Mouse (Mus musculus) bone marrow, adult 2 months (tissue): Measurements from ENCODE around the gene Themis2. TPM values are rescaled to one million over a fixed set of nuclear protein-coding genes. Genes with fewer than 3 reads are reported as not detected.
"Not testable (repeated sequence)": the region's sequence is repeated elsewhere in the genome, so short reads cannot be mapped to it uniquely, and the experiment has no call there.

Experiments
- H3K27ac ChIP-seq: fragments of 200-500 bp; 2 replicates; pipeline ENCODE4 v1.5.1; 2012; ENCODE audit warnings: low read depth, mild to moderate bottlenecking, control low read depth, inconsistent platforms, low read length; ENCODE audit not compliant: control insufficient read depth, poor library complexity, insufficient read depth
- H3K4me1 ChIP-seq: fragments of 200-500 bp; 2 replicates; pipeline ENCODE4 v1.6.1; 2011; ENCODE audit warnings: low read length; ENCODE audit not compliant: control insufficient read depth, insufficient read depth
- H3K4me3 ChIP-seq: fragments of 200-500 bp; replicated peaks from 2 replicates; pipeline ENCODE3; 2011; ENCODE audit warnings: mild to moderate bottlenecking, low read depth, low read length, control low read depth; ENCODE audit not compliant: control insufficient read depth
- CTCF ChIP-seq: fragments of 200-500 bp; IDR thresholded peaks from 2 replicates; pipeline ENCODE4 v1.5.1; 2011; ENCODE audit warnings: low read length, control low read depth; ENCODE audit not compliant: control insufficient read depth, insufficient read depth
- POLR2A ChIP-seq: fragments of 200-500 bp; IDR thresholded peaks from 2 replicates; pipeline ENCODE4 v1.6.1; 2011; ENCODE audit warnings: low read depth, mild to moderate bottlenecking, control low read depth, low read length, borderline replicate concordance; ENCODE audit not compliant: control insufficient read depth
- WGBS: fragments of 180-500 bp; shearing (Covaris S2); methylation state at CpG from one replicate; pipeline ENCODE4 v1.1.7; 2018; 5-methylcytosine and 5-hydroxymethylcytosine counted together
- polyA plus RNA-seq: library from polyadenylated mRNA; stranded (reverse); fragments of >200 nt; gene quantifications from 2 replicates; pipeline ENCODE4 v1.2.4, GENCODE M21; 2011; ENCODE audit warnings: low replicate concordance; ENCODE audit not compliant: missing spikeins, insufficient read depth, insufficient read length

Themis2 gene
- polyA plus RNA-seq, 1 experiment, result 22.4 TPM

- TF ChIP-seq POLR2A, result no peak
- Histone ChIP-seq H3K4me3 (no peak overlapping the region), H3K4me1 (no peaks in the 10 kb centered on the region; the same call in 1 of the 2 replicates), H3K27ac (no peak overlapping the region)
- WGBS, result 78% methylated on average over 3 of the region's 3 CpGs
Observed at GRCm38 (mm10) chr4:132774905-132775304, 21.3 kb downstream of the Themis2 start.

DNA sequence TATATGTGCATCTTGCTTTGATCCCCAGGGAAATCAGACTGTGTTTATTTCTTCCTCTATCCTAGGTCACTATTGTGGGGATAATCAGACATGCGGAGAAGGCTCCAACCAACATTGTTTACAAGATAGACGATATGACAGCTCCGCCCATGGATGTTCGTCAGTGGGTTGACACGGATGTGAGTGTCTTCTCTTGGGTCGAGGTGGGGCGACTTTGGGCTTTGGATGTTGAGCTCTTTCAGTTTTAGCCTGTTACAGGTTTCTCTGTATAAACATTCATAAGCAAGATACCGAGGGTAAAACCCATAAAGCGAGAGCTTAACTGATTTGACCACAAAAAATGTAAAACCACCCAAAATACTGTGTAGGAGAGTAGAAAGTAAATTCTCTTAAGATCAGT lies 24.4 kb downstream of the Themis2 start:
- Histone ChIP-seq H3K4me1 (no peaks in the 10 kb centered on the region), H3K27ac (no peak overlapping the region), H3K4me3 (no peak overlapping the region)
- TF ChIP-seq CTCF (no peak), POLR2A (no peak)
- WGBS, result 91% methylated on average over 9 of the region's 9 CpGs

DNA sequence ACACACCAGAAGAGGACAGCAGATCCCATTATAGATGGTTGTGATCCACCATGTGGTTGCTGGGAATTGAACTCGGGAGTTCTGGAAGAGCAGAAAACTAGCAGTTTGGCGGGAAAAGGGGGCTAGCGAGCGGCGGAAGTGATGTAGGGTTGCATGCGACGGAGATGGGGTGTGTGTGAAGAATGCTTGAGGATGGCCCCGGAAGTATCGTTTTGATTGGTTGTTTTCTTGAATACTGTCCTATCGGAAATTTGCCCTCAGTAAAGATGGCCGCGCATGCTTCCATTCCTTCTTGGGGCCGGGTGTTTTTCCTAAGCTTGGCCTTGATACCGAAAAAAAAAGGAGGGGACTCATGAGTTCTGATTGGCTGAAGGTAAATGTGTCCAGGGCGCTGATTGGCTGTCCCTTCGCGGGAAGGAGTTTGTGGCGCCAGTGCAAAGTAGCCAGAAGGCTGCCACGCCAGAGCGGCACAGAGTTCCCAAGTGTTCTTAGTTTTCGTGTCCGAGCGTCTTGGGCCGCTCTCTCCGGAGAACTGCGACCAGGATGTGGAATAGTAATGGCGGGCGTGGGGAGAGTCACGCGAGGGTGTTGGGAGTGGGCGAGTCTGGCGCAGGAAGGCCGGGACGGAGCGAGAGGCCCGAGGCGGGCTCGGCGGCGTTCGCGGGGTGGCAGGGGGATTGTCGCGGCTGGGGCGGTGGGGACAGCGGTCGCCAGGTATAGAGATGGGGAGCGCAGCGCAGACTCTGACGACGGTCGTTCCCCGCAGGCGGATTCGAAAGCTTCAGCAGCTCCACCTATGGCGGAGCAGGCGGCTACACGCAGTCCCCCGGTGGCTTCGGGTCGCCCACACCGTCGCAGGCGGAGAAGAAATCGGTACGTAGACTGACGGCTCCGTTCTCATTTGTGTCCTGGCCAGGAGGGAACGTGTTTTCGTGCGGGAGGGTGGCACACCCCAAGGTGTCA lies 28.0 kb downstream of the Themis2 start, which contains the start of gene Rpa2:
Gene Rpa2, plus strand, starts transcription at position 419 of the 963 bp plus-strand sequence.
- Histone ChIP-seq H3K27ac (peak within 1 kb of the TSS; percentile 53), H3K4me3 (peak within 1 kb of the TSS; percentile 81), H3K4me1 (no peaks in the 10 kb centered on the region)
- TF ChIP-seq CTCF, result no peak
- peak; percentile 40; the same call in 1 of the 2 replicates for TF ChIP-seq POLR2A
- under 1% methylated on average over 71 of the region's 71 CpGs for WGBS

- WGBS, result 78% methylated on average over 3 of the region's 3 CpGs
- H3K4me1 ChIP-seq, H3K27ac ChIP-seq, H3K4me3 ChIP-seq: not testable (repeated sequence)
Observed at GRCm38 (mm10) chr4:132763125-132763524, 33.1 kb downstream of the Themis2 start.

GRCm38 (mm10) chr4:132762602-132763001 lies 33.6 kb downstream of the Themis2 start:
- no peak overlapping the region for H3K4me3 ChIP-seq
- 78% methylated on average over 6 of the region's 6 CpGs for WGBS
- TF ChIP-seq CTCF, result no peak
- H3K4me1 ChIP-seq, result no peaks in the 10 kb centered on the region; the same call in 1 of the 2 replicates
- H3K27ac ChIP-seq, result no peak overlapping the region

GRCm38 (mm10) chr4:132760296-132760695 lies 35.9 kb downstream of the Themis2 start:
- TF ChIP-seq POLR2A (no peak), CTCF (no peak)
- WGBS, result 12% methylated on average over 3 of the region's 3 CpGs
- H3K27ac ChIP-seq, result no peak overlapping the region
- no peaks in the 10 kb centered on the region; the same call in 1 of the 2 replicates for H3K4me1 ChIP-seq
- no peak overlapping the region for H3K4me3 ChIP-seq

GRCm38 (mm10) chr4:132757633-132758351 lies 38.4 kb downstream of the Themis2 start:
- no peak overlapping the region for H3K4me3 ChIP-seq
- TF ChIP-seq CTCF (no peak), POLR2A (no peak)
- no peak overlapping the region for H3K27ac ChIP-seq
- 78% methylated on average over 7 of the region's 7 CpGs for whole genome bisulfite sequencing
- H3K4me1 ChIP-seq, result no peaks in the 10 kb centered on the region; the same call in 1 of the 2 replicates

DNA sequence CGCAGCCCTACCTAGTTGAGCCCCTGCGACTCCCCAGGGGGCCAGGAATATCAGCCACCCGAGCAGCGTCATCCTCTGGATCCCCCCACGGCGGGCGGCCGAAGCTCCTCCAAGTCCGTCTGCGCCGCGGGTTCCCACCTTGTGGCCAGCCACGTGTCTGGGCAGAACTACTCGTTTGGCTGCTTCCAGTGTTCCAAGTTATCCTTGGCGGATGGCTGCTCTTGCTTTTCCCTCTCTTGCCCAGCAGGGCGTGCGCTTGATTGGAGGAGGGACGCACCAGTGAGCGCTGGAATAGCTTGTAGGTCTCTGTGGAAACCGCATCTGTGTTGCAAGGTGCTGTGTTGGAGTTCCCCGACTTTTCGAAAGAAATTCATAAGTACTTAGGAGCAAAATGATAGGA lies 39.2 kb downstream of the Themis2 start, which contains the start of gene Smpdl3b:
Gene Smpdl3b, minus strand, starts transcription at position 279 of the 400 bp plus-strand sequence.
- WGBS, result under 1% methylated on average over 22 of the region's 22 CpGs
- Histone ChIP-seq H3K4me1 (no peaks in the 10 kb centered on the region; the same call in 1 of the 2 replicates), H3K4me3 (peak within 1 kb of the TSS; percentile 57), H3K27ac (no peak within 1 kb of the TSS)
- TF ChIP-seq CTCF (no peak), POLR2A (no peak)
